Mouse (Mus musculus): ENCODE results near the gene Sult6b2.

Sult6b2 gene

DNA sequence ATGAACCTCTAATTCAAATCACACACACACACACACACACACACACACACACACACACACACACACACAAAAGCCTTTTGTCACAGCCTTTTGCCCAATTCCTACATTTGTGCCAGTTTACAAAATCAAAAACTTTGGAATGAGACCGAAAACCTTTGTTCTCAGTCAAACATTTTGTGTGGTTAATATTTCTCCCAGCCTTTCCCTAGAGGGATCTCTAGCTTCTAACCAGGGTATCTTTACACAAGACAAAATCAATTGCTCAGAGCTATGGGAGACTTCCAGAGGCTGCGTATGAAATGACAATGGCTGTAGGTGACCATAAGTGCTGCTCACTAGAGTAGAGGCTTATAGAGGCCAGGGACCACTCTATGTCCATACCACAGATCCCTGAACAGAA, 66.1 kb downstream of the Sult6b2 start:
- DNase-seq (ENCODE audit: low spot score in 2 of 2) = no peak

DNA sequence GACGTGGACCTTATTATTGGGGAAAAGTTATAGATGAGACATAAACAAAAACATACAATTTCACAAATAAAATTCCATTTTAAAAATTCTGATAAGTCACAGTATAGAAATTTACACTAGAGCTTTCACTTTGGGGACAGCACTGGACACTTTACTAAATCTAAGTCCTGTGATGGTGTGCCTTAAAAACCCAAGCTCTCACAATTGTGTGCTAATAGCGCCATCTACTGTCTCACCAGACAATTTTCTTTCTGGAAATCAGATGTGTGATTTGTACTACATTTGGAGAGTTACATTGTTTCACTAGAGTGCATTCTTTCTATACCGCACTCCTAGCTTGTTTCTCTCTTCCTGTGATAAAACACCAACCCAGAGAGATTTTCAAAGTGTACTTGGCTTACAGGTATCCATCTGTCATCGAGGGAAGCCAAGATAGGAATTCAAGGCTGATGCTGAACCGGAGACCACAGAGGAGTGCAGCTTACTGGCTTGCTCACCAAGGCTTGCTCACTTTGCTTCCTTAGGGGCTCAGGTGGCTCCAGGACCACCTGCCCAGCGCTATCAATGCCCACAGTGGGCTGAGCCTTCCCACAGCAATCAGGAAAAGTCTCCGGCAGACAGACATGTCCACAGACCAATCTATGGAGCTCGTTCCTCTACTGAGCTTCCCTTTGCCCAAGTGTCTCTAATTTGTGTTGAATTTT, 68.8 kb downstream of the Sult6b2 start:
- DNase-seq (ENCODE audit: low spot score in 2 of 2) = no peak

Data from urinary bladder, adult 18-20 months (tissue).